Mouse (Mus musculus): ENCODE measurements around the gene Cpeb1.

DNA sequence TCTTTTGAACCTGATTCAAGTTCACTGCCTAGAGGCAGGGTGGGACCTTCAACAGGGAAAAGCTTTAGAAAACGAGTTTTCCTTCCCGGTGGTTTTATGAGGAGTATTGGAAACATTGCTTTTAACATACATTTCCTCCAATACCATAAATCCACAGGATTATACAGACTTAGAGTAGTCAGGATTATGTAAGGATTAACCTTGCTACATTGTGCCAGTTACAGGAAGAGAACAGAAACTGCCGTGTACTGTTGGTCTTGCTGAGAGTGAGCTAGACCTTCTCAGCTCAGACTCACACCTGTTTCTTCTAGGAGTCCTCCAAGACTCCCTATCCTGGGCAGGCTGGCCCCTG, 116.8 kb downstream of the Cpeb1 start:
- TF ChIP-seq CTCF (IDR thresholded peaks at IDR 0.05; ENCODE audit: low read depth) (no peak), EP300 (IDR thresholded peaks at IDR 0.05; ENCODE audit: low read depth) (no peak)

Data from liver, embryonic 14.5 days (tissue).